Mouse (Mus musculus) CD4-positive naive resting alpha-beta T cell, adult 76 days (primary cell): Measurements from ENCODE around the gene Rnase10. TPM values are rescaled to one million over a fixed set of nuclear protein-coding genes. Genes with fewer than 3 reads are reported as not detected.

Experiments used
- total RNA-seq: library from RNA; stranded (reverse); gene quantifications from one replicate; pipeline ENCODE4 v1.2.4, GENCODE M21; 2023

Gene Rnase10
- total RNA-seq, result not detected

DNA sequence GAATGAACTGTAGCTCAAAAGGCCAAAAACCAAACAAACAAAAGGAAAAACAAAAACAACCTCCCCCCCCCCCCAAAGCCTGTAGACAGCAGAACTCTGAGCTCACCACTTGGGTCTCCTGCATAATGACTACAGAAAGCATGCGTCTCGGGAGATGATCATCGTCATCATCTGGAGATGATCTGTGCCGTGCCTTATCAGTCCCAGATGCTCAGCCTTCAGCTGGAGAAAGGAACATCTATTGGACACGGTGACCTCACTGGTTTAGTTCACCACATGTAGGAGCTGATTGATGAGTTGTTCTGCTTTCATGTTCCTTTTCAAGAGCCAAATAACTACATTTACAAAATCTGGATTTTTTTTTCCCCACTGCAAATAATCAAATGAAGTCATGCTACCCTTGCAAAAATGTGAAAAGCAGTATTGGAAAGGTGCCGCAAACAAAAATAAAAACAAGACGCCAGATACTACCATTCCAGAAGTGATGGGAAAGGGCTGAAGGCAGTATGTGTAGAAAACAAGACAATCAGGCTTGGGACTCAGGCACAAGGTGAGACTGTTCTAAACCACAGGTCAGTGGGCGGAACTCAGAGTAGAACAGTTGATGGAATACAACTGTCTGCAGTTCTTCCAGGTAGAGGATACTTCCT is at the start of gene Rnase10:
Gene Rnase10 (plus strand): TSS at position 600 of the 650 bp plus-strand sequence.

DNA sequence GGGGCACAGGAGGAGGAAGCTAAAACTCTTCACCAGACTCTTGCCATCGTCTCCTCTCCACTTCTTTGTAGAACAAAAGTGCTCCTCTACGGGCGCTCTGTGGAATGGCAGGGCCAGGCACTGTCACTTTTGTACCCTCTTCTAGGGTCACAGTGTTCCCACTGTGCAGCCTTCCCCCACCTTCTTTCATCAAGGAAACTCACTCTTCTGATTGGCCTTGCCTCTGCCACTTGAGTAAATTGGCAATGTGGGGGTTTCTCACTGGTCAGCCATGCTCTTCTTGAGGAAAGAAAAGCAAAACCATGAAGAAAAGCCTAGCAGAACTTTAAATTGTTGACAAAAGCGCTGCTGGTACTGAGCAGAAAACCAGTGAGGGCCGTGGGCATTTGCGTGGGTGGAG is 34.2 kb downstream of the Rnase10 start, which contains the start of gene Rnase9:
Gene Rnase9 (minus strand): TSS at position 101 of the 400 bp plus-strand sequence.

DNA sequence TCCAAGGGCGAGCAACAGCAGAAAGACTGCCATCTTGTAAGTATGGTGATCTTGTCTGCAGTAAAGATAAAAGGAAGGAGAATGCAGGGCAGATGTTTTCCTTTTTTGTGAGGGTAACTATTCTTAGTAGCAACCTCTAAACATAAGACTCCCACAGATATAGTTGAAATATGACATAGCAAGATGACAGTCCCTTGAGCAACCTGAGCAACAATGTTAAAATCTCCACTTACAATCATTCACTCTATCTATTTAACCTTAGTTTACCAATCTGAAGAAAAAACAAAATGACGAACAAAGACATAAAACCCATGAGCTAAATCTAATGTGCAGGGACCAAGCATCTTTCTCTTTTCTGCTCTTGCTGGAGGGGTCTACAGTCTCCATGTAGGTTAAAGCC is 42.5 kb downstream of the Rnase10 start, which contains the start of gene Rnase11:
Gene Rnase11 (minus strand): TSS at position 101 of the 400 bp plus-strand sequence.

DNA sequence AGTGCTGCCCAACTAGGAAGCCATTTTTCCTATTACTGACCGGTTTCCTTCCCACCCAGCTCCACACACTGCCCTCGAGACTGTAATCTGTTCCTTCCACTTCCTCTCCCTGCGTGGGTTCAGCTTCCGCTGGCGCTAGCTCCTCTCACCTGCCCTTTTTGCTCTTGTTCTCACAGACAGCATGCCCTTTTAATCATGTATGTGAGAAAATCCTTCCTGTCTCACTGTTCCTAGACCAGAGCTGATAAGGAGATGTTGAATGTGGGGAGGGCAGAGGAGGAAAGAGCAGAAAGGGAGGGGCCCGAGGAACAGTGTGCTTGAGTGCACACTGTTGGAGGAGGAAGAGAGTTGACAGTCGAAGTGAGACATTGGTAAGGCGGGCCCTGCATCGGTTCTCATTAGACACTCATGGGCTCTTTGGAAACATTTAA is 49.9 kb downstream of the Rnase10 start, which contains the start of gene Rnase12:
Gene Rnase12 (minus strand): TSS at position 261 of the 431 bp plus-strand sequence.

Other genes starting within 250 kb of the Rnase10 start
- 76.9 TPM for gene Ttc5, start 222.2 kb upstream of the Rnase10 start, total RNA-seq
- not detected for gene Ccnb1ip1, start 200.0 kb upstream of the Rnase10 start, total RNA-seq
- 67.2 TPM for gene Parp2, start 199.9 kb upstream of the Rnase10 start, total RNA-seq
- gene Tep1, start 137.2 kb upstream of the Rnase10 start, total RNA-seq, result 45.2 TPM
- 0.41 TPM for gene Klhl33, start 110.2 kb upstream of the Rnase10 start, total RNA-seq
- gene Osgep, start 82.9 kb upstream of the Rnase10 start, total RNA-seq, result 36.9 TPM
- 43.1 TPM for gene Apex1, start 82.8 kb upstream of the Rnase10 start, total RNA-seq
- 122 TPM for gene Pip4p1, start 76.9 kb upstream of the Rnase10 start, total RNA-seq
- 21.6 TPM for gene Pnp, start 76.7 kb upstream of the Rnase10 start, total RNA-seq
- 17.4 TPM for gene Gm49342, start 63.2 kb upstream of the Rnase10 start, total RNA-seq
- 2.6 TPM for gene Pnp2, start 51.8 kb upstream of the Rnase10 start, total RNA-seq
- not detected for gene Rnase9, start 34.1 kb downstream of the Rnase10 start, total RNA-seq
- gene Rnase11, start 42.4 kb downstream of the Rnase10 start, total RNA-seq, result not detected
- not detected for gene Rnase12, start 49.9 kb downstream of the Rnase10 start, total RNA-seq
- not detected for gene Olfr750, start 66.7 kb downstream of the Rnase10 start, total RNA-seq
- 0.73 TPM for gene Rnase4, start 83.3 kb downstream of the Rnase10 start, total RNA-seq
- gene Ang, start 83.4 kb downstream of the Rnase10 start, total RNA-seq, result not detected
- not detected for gene Eddm3b, start 106.7 kb downstream of the Rnase10 start, total RNA-seq
- 8.2 TPM for gene Rnase6, start 116.2 kb downstream of the Rnase10 start, total RNA-seq
- not detected for gene Rnase1, start 139.0 kb downstream of the Rnase10 start, total RNA-seq
- gene Rnase2b, start 154.5 kb downstream of the Rnase10 start, total RNA-seq, result not detected
- not detected for gene Ang2, start 191.4 kb downstream of the Rnase10 start, total RNA-seq
- gene Ear14, start 195.6 kb downstream of the Rnase10 start, total RNA-seq, result not detected
- not detected for gene Rnase2a, start 248.4 kb downstream of the Rnase10 start, total RNA-seq